Mouse (Mus musculus) stomach, embryonic 16.5 days (tissue): Measurements from ENCODE around the gene Flt3l. TPM values are rescaled to one million over a fixed set of nuclear protein-coding genes. Genes with fewer than 3 reads are reported as not detected.
A peak's percentile ranks its signal among the peaks of the same experiment; 100 is the strongest.

ENCODE experiments used
- ATAC-seq: fragments of 200-750 bp; cut with Nextera tagmentation; 2 replicates; pipeline ENCODE4 v1.8.0; 2017; ENCODE audit warnings: moderate number of reproducible peaks, moderate TSS enrichment; ENCODE audit not compliant: insufficient read depth, low FRiP score
- H3K27ac ChIP-seq: fragments of 300-500 bp; sonication (generic); 2 replicates; pipeline ENCODE4 v1.5.1; 2014; ENCODE audit warnings: low read length
- H3K27me3 ChIP-seq: fragments of 300-500 bp; sonication (generic); 2 replicates; pipeline ENCODE4 v1.6.1; 2014; ENCODE audit warnings: low read length, control low read depth, mixed read lengths; ENCODE audit not compliant: control insufficient read depth, insufficient read depth
- H3K36me3 ChIP-seq: fragments of 300-500 bp; sonication (generic); 2 replicates; pipeline ENCODE4 v1.6.1; 2014; ENCODE audit warnings: low read length; ENCODE audit not compliant: control insufficient read depth, insufficient read depth
- H3K4me1 ChIP-seq: fragments of 300-500 bp; sonication (generic); 2 replicates; pipeline ENCODE4 v1.6.1; 2014; ENCODE audit warnings: low read length, control low read depth, mixed read lengths; ENCODE audit not compliant: control insufficient read depth, insufficient read depth
- H3K4me2 ChIP-seq: fragments of 300-500 bp; sonication (generic); 2 replicates; pipeline ENCODE4 v1.6.1; 2014; ENCODE audit warnings: low read depth, low read length, mixed read lengths
- H3K4me3 ChIP-seq: fragments of 300-500 bp; sonication (generic); replicated peaks from 2 replicates; pipeline ENCODE4 v1.5.1; 2014; ENCODE audit warnings: mild to moderate bottlenecking, low read length
- H3K9ac ChIP-seq: fragments of 300-500 bp; sonication (generic); 2 replicates; pipeline ENCODE4 v1.6.1; 2014; ENCODE audit warnings: low read length
- H3K9me3 ChIP-seq: fragments of 300-500 bp; sonication (generic); replicated peaks from 2 replicates; pipeline ENCODE4 v1.6.1; 2016; ENCODE audit warnings: low read length, control low read depth; ENCODE audit not compliant: control insufficient read depth
- WGBS: fragments of 180-500 bp; shearing (Covaris S2); extraction: QIAGEN DNeasy Blood & Tissue Kit; methylation state at CpG from one replicate; pipeline ENCODE4 v1.1.7; 2014; 5-methylcytosine and 5-hydroxymethylcytosine counted together
- polyA plus RNA-seq: library from polyadenylated mRNA; unstranded; fragments of >200 nt; fragmentation: Nextera tagmentation; extraction: Ambion mirVana; gene quantifications from 2 replicates; pipeline ENCODE4 v1.2.1, GENCODE M21; 2015

Gene Flt3l
- polyA plus RNA-seq, 1 experiment from 2014 or later, result 2.8 TPM

GRCm38 (mm10) chr7:45141319-45141718 is 5.1 kb upstream of the Flt3l start:
- Histone ChIP-seq H3K4me2 (no peak overlapping the region), H3K4me1 (0 out of 2 replicates have a peak, but pooled peaks cover 4% of the 10 kb centered on the region), H3K9me3 (no peaks in the 10 kb centered on the region), H3K4me3 (no peak overlapping the region), H3K9ac (no peak overlapping the region), H3K27me3 (no peaks in the 10 kb centered on the region), H3K27ac (no peak overlapping the region), H3K36me3 (no peaks in the 10 kb centered on the region; the same call in none of the 2 replicates)
- WGBS, result 86% methylated on average over 3 of the region's 3 CpGs
- no peak for ATAC-seq

- no peaks in the 10 kb centered on the region for H3K27me3 ChIP-seq
- peaks cover 9% of the 10 kb centered on the region; the same call in 1 of the 2 replicates for H3K4me1 ChIP-seq
- H3K4me2 ChIP-seq, result no peak overlapping the region
- no peak overlapping the region for H3K4me3 ChIP-seq
- no peaks in the 10 kb centered on the region for H3K9me3 ChIP-seq
- H3K9ac ChIP-seq, result no peak overlapping the region
- no peak overlapping the region for H3K27ac ChIP-seq
- 72% methylated on average over 8 of the region's 8 CpGs for WGBS
- no peaks in the 10 kb centered on the region; the same call in 1 of the 2 replicates for H3K36me3 ChIP-seq
- no peak for ATAC-seq
These were observed 3.9 kb upstream of the Flt3l start for GRCm38 (mm10) chr7:45139904-45140723.

GRCm38 (mm10) chr7:45138403-45138802 is 2.2 kb upstream of the Flt3l start:
- Histone ChIP-seq H3K36me3 (no peaks in the 10 kb centered on the region; the same call in 1 of the 2 replicates), H3K4me1 (peaks cover 9% of the 10 kb centered on the region), H3K4me3 (no peak overlapping the region), H3K9ac (no peak overlapping the region), H3K27ac (no peak overlapping the region), H3K4me2 (no peak overlapping the region), H3K27me3 (no peaks in the 10 kb centered on the region), H3K9me3 (peaks cover 1% of the 10 kb centered on the region; the same call in 1 of the 2 replicates)
- ATAC-seq, result no peak
- WGBS, result 90% methylated on average over 1 of the region's 1 CpGs

GRCm38 (mm10) chr7:45137171-45138006 is 1.2 kb upstream of the Flt3l start:
- 63% methylated on average over 12 of the region's 12 CpGs for WGBS
- H3K9me3 ChIP-seq, result peaks cover 4% of the 10 kb centered on the region; the same call in 1 of the 2 replicates
- H3K4me3 ChIP-seq, result no peak overlapping the region
- H3K36me3 ChIP-seq, result no peaks in the 10 kb centered on the region; the same call in 1 of the 2 replicates
- H3K27me3 ChIP-seq, result no peaks in the 10 kb centered on the region
- H3K4me2 ChIP-seq, result no peak overlapping the region
- H3K9ac ChIP-seq, result no peak overlapping the region
- ATAC-seq, result no peak
- H3K4me1 ChIP-seq, result peaks cover 9% of the 10 kb centered on the region
- H3K27ac ChIP-seq, result no peak overlapping the region

GRCm38 (mm10) chr7:45135370-45135769 is 862 bp downstream of the Flt3l start:
- whole genome bisulfite sequencing, result 77% methylated on average over 3 of the region's 3 CpGs

GRCm38 (mm10) chr7:45134544-45135026 is 1.6 kb downstream of the Flt3l start:
- ATAC-seq, result 0 out of 2 replicates have a peak, but pooled peaks have one; percentile 12
- WGBS, result 13% methylated on average over 12 of the region's 12 CpGs

More at GRCm38 (mm10) chr7:45135370-45135769, 862 bp downstream of the Flt3l start:
- H3K4me3 ChIP-seq, result peak overlapping the region; percentile 75
- no peak for ATAC-seq
- H3K4me1 ChIP-seq, result peaks cover 9% of the 10 kb centered on the region
- H3K27me3 ChIP-seq, result no peaks in the 10 kb centered on the region
- H3K4me2 ChIP-seq, result peak overlapping the region; percentile 81
- H3K36me3 ChIP-seq, result no peaks in the 10 kb centered on the region; the same call in 1 of the 2 replicates
- peaks cover 4% of the 10 kb centered on the region; the same call in 1 of the 2 replicates for H3K9me3 ChIP-seq
- no peak overlapping the region; the same call in 1 of the 2 replicates for H3K9ac ChIP-seq
- no peak overlapping the region for H3K27ac ChIP-seq

GRCm38 (mm10) chr7:45133446-45134159 is 2.6 kb downstream of the Flt3l start:
- peaks cover 14% of the 10 kb centered on the region for H3K4me1 ChIP-seq
- no peak for ATAC-seq
- H3K4me2 ChIP-seq, result no peak overlapping the region
- whole genome bisulfite sequencing, result 77% methylated on average over 8 of the region's 8 CpGs
- peaks cover 4% of the 10 kb centered on the region; the same call in 1 of the 2 replicates for H3K9me3 ChIP-seq
- no peaks in the 10 kb centered on the region for H3K27me3 ChIP-seq
- no peak overlapping the region for H3K27ac ChIP-seq
- H3K36me3 ChIP-seq, result no peaks in the 10 kb centered on the region
- H3K4me3 ChIP-seq, result no peak overlapping the region
- H3K9ac ChIP-seq, result no peak overlapping the region

More at GRCm38 (mm10) chr7:45134544-45135026, 1.6 kb downstream of the Flt3l start:
- H3K4me2 ChIP-seq, result no peak overlapping the region
- H3K9ac ChIP-seq, result no peak overlapping the region
- H3K4me1 ChIP-seq, result peaks cover 12% of the 10 kb centered on the region
- peaks cover 4% of the 10 kb centered on the region; the same call in 1 of the 2 replicates for H3K9me3 ChIP-seq
- no peaks in the 10 kb centered on the region for H3K27me3 ChIP-seq
- H3K4me3 ChIP-seq, result no peak overlapping the region
- no peaks in the 10 kb centered on the region; the same call in 1 of the 2 replicates for H3K36me3 ChIP-seq
- no peak overlapping the region for H3K27ac ChIP-seq

- Histone ChIP-seq H3K9ac (no peak overlapping the region), H3K27me3 (no peaks in the 10 kb centered on the region), H3K4me2 (no peak overlapping the region), H3K4me3 (no peak overlapping the region), H3K4me1 (peaks cover 16% of the 10 kb centered on the region), H3K36me3 (peaks cover 4% of the 10 kb centered on the region), H3K9me3 (peaks cover 4% of the 10 kb centered on the region; the same call in 1 of the 2 replicates), H3K27ac (no peak overlapping the region)
- 68% methylated on average over 11 of the region's 11 CpGs for WGBS
- no peak for ATAC-seq
These were observed 4.4 kb downstream of the Flt3l start for GRCm38 (mm10) chr7:45131850-45132249.
